Mouse (Mus musculus) megakaryocyte, embryonic 14.5 days (primary cell): Measurements from ENCODE around the gene Gm2696.

Experiments
- FLI1 ChIP-seq: IDR thresholded peaks from 2 replicates; pipeline ENCODE4 v1.6.1; 2012; ENCODE audit warnings: low read length, inconsistent platforms, mixed read lengths
- GATA1 ChIP-seq: IDR thresholded peaks from 3 replicates; pipeline ENCODE4 v1.6.1; 2012; ENCODE audit warnings: mixed read lengths, low read length, inconsistent platforms, borderline replicate concordance

DNA sequence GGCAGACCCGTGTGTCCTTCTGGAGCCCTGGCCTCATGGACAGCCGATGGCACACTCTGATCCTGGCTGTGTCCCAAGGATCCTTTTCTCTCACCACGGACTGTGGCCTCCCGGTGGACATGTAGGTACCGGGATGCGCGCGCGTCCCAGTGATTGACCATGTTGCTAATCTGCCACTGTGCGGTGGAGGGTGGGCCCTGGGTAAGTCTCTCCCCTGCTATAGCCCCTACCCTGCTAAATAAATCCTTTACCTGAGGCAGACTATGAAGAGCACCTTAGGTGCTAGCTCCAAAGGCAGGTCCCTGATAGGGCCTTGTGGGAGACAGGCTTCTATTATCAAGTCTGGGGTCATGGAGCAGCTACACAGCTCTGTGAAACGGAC lies 50.3 kb downstream of the Gm2696 start:
- TF ChIP-seq GATA1 (no peak), FLI1 (no peak)
